Mouse (Mus musculus) thymus, postnatal 0 days (tissue): ENCODE data around the gene Ahcy. TPM values are rescaled to one million over a fixed set of nuclear protein-coding genes. Genes with fewer than 3 reads are reported as not detected.
"Not testable (repeated sequence)": the region's sequence is repeated elsewhere in the genome, so short reads cannot be mapped to it uniquely, and the experiment has no call there.

ENCODE experiments used
- DNase-seq: peaks from one replicate; pipeline ENCODE4 v3.0.0-alpha.2; 2015; ENCODE audit warnings: low spot score
- polyA plus RNA-seq: library from polyadenylated mRNA; unstranded; fragments of >200 nt; fragmentation: Nextera tagmentation; extraction: Ambion mirVana; gene quantifications from 2 replicates; pipeline ENCODE4 v1.2.1, GENCODE M21; 2015

Ahcy gene
- polyA plus RNA-seq = 50.9 and 53.8 TPM in 2 replicates

GRCm38 (mm10) chr2:155073978-155074765, at the start of gene Ahcy:
TSS of gene Ahcy (minus strand) at chr2:155074497.
- DNase-seq = peak; percentile 92

GRCm38 (mm10) chr2:155115216-155115830, 41.0 kb upstream of the Ahcy start:
- no peak for DNase-seq

GRCm38 (mm10) chr2:155107276-155107675, 33.0 kb upstream of the Ahcy start:
- DNase-seq = not testable (repeated sequence)

- no peak for DNase-seq
Observed at GRCm38 (mm10) chr2:155103607-155104006, 29.3 kb upstream of the Ahcy start.

DNA sequence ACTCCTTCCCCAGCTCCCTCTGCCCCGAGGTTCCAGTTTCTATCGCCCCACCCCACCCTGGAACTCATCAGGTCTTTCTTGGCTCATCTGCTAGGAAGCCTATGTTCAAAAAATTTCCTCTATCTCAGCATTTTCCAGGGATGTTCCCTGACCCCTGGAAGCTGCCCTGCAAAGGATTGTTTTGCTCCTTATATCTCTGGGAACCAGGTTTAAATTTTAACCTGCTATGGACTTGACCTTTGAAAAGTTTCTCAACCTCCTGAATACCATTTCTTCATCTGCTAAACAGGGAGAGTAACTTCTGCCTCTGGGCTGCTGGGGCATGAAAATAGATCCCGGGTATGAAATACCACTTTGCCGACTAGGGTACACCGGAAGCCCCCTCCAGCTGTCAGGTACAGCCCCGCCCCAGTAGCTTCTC, 27.5 kb upstream of the Ahcy start:
- DNase-seq = no peak

DNA sequence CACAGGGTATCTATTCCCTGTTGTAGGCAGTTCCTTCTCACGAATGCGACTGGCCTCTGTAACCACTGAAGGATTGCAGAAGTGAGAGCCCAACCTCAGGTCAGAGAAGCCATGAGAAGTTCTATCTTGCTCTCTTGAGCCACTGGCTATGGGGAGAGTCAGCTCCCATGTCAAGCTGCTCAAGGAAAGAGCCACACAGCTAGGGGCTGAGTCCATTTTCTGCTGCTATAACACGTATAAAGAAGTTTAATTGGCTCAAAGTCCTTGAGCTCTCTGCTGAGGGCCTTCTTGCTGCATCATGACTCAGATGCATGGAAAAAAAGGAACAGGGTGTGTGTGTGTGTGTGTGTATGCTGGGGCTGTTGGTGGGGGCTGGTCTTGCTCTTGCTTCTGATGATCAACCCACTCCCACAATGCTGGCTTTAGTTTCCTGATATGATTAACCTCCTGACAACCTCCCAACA, 26.5 kb upstream of the Ahcy start:
- DNase-seq = no peak

GRCm38 (mm10) chr2:155099994-155100795, 25.9 kb upstream of the Ahcy start:
- DNase-seq = no peak

DNA sequence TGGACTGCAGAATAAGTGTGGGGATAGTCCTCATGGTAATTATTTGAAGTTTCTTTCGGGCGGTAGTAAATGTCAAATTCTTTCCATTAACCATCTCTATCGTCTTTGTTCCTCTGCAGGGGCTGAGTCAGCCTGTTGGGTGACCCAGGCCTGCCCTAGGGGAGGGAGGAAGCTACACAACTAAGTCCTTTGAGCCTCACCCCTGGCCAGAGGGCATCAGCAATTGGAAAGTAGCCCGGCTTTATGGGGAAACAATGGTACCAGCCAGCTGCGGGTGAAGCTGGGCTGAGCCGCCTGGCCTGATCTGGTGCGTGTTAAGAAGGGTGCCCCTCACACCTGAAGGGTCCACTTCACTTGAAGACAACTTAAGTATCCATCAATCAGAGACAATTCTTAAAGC, 25.1 kb upstream of the Ahcy start:
- DNase-seq = no peak

DNA sequence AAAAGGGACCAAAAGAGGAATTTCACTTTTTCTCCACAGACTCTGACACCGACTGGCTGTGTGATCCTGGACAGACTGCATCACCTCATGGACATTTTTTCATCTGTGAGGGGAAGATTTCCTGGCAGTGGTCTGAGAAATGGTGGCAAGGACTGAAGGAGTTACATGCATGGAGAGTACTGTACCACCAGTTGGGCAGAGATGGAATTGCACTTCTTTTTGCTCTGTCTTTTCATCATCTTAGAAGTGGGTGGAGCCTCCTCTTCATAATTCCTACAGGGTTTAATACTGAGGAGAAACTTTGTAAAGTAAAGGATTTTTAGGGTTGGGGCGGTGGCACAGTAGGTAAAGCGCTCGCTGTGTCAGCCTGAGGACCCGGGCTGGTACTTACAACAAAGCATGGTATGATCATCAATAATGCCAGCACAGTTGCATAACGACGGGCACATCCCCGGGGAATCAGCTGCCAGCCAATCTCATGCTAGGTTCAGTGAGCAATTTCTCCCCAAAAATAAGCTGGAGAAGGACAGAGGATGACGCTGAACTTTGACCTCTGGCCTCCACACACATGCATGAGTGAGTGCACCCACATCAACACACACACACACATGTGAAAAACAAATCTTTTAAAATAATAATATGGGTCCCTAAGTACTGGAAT, 24.6 kb upstream of the Ahcy start:
- DNase-seq = peak; percentile 37

DNA sequence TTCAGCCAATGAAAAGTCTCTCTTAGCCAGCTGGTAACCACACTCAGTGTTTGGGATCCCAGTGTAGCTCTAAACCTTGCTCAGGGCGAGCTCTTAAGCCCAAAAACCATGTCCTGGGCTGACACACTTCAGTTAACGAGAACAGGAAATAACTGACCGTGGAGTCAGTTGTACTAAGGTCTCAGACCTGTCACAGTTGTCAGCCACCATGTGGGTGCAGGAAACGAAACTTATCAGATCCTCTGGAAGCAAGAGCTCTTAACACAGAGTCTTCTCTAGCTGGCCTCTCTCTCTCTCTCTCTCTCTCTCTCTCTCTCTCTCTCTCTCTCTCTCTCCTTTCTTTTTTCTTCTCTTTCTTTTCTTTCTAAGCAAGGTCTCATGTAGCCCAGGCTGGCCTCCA, 19.1 kb upstream of the Ahcy start:
- DNase-seq = no peak

GRCm38 (mm10) chr2:155091743-155092075, 17.4 kb upstream of the Ahcy start:
- DNase-seq = no peak

GRCm38 (mm10) chr2:155090909-155091742, 16.8 kb upstream of the Ahcy start:
- no peak for DNase-seq

DNA sequence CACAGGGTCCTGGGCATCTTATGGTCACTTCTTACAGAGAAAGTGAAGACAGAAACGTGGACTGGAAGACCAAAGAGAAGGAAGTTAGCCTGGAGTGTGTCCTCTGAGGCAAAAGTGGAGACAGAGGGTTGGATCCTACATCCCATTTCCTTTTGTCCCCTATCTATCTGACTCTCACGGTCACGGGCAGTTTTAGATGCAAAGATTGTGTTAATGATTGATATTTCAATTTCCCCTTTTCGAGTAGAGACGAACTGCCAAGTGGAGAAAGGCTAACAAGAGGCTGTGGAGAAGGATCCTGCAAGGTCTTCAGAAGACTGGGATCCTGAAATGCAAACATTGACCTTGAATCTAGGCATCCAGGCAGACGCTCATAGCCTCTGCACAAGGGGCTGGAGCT, 14.0 kb upstream of the Ahcy start:
- DNase-seq = no peak

- no peak for DNase-seq
Observed at GRCm38 (mm10) chr2:155086328-155086727, 12.0 kb upstream of the Ahcy start.

DNA sequence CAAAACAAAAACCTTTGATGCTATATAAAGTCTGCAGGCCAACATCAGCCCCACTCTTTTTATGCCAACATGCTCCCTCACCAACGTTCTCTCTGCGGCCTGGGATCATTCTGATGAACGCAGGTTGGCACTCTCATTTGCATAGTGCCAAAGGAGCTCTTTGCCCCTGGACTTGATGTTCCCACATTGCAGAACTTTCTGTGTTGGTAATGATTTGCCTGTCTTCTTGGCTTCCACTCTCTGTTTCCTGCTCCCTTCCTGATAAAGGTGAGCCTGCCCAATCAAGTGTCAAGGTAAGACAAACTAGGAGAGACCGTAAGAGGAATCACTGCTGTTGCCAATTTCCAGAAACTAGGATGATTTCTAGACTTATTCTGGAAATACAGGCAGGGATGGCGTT, 10.2 kb upstream of the Ahcy start:
- no peak for DNase-seq

- peak; percentile 62 for DNase-seq
Observed at GRCm38 (mm10) chr2:155082121-155082803, 8.0 kb upstream of the Ahcy start.

- no peak for DNase-seq
Observed at GRCm38 (mm10) chr2:155081056-155081455, 6.8 kb upstream of the Ahcy start.

GRCm38 (mm10) chr2:155080179-155080530, 5.9 kb upstream of the Ahcy start:
- no peak for DNase-seq

DNA sequence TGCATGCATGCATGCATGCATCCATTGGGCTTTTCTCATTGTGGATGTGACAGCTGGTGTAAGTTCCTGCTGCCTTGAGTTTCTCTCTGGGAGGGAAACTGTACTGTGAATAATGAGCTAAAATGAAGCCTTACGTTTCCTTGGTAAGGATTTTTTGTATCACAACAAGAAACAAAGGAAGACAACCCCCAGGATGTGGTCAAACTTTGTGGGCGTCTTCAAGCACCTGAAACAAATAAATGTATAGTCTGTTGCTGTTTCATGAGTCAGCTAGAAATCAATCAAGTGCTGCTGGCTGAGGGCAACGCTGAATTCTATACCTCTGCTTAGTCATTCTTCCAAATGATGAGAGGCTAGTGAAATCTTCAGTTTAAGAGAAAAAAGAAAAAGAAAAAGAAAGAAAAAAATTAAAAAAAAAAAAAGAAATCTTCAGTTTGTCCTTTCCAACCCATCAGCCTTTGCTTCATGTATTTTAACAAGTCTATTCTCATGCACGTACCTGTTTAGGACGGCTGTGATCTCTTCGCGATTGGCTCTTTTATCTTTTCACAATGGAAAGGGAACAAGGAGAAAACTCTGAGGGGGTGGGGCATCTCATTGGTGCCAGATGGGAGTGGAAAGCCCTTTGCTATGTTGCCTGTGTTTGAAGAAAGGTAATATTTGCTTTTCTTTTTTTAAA, 5.3 kb upstream of the Ahcy start:
- DNase-seq = peak; percentile 84

DNA sequence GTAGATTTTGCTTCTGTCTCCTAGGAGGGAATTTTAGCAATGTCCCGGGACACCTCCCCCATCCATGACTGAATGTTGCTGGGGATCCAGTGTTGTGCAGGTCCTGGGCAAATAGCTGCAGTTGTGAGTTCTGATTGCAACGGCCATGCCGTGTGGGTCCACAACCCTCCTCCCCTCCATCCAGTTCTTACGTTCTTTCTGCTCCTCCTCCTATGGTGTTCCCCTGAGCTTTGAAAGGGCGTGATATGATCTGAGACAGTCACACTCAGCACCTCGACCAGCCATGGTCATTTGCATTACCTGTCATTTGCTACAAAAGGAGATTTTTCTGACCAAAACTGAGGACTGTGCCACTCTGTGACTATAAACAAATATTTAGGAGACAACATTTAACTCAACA, 1.4 kb upstream of the Ahcy start:
- no peak for DNase-seq
